Comparison of ENCODE assay signal across 26 mouse cellular contexts in the genomic region with DNA sequence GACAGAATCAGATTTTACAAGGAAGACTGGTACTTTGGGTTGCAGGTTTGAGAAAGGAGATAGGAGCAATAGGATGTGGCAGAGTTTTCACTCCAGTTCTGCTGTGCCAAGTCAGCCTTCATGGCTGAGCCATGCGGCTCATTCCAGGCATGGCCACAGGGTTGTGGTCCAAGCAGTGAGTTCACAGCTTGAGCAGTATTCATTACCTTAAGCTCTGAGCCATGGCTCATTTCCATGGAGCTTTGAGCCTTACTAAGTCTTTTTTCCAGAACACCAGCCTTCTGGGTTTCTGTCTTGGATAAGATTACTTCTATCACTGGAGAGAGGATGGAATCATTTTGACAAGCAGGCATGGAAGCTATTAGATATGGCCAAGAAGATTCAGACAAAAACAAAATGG.
"Had no signal": no experiment of that assay in that cellular context is flagged by ENCODE, and none has a peak within 500 bp of the region (broad histone marks: within the 10 kb centered on the region; RNA-seq: fewer than 3 reads in every experiment).

No protein-coding gene starts in this region.

- H3K4me1 ChIP-seq: heart, embryonic 13.5 days; heart, embryonic 15.5 days; hindbrain, embryonic 13.5 days; hindbrain, embryonic 15.5 days; limb, embryonic 12.5 days; limb, embryonic 15.5 days had no signal

- H3K9me3 ChIP-seq: heart, embryonic 13.5 days; heart, embryonic 15.5 days; hindbrain, embryonic 13.5 days; hindbrain, embryonic 15.5 days; kidney, embryonic 15.5 days; limb, embryonic 12.5 days; limb, embryonic 15.5 days; liver, embryonic 12.5 days had no signal

- DNase-seq: gastrocnemius, postnatal 14 days; gastrocnemius, postnatal 36 days; heart, adult 11 months; heart, adult 2 months; heart, postnatal 14 days; heart, postnatal 36 days; kidney, adult 11 months; kidney, adult 2 months; kidney, adult 9 months; kidney, postnatal 14 days; kidney, postnatal 36 days; layer of hippocampus, adult 9-11 months; layer of hippocampus, postnatal 36 days; left cerebral cortex, postnatal 4 days had no signal

- H3K27ac ChIP-seq: heart, adult 2 months; heart, embryonic 13.5 days; heart, embryonic 15.5 days; hindbrain, embryonic 13.5 days; hindbrain, embryonic 15.5 days; hindbrain, postnatal 0 days; kidney, embryonic 15.5 days; kidney, postnatal 0 days; limb, embryonic 12.5 days; limb, embryonic 15.5 days; liver, embryonic 12.5 days; liver, embryonic 14.5 days had no signal

- ATAC-seq: hindbrain, postnatal 0 days had no signal

- H3K4me2 ChIP-seq: heart, embryonic 11.5 days; heart, embryonic 13.5 days; heart, embryonic 15.5 days; hindbrain, embryonic 13.5 days; hindbrain, embryonic 15.5 days; kidney, embryonic 15.5 days; limb, embryonic 12.5 days; limb, embryonic 15.5 days had no signal

- H3K27me3 ChIP-seq: heart, embryonic 13.5 days; heart, embryonic 15.5 days; hindbrain, embryonic 13.5 days; hindbrain, embryonic 15.5 days; kidney, embryonic 15.5 days; limb, embryonic 12.5 days; limb, embryonic 15.5 days; liver, embryonic 12.5 days had no signal

- H3K9ac ChIP-seq: heart, embryonic 13.5 days; heart, embryonic 15.5 days; hindbrain, embryonic 13.5 days; hindbrain, embryonic 15.5 days; kidney, embryonic 15.5 days; limb, embryonic 12.5 days; limb, embryonic 15.5 days; liver, embryonic 12.5 days; liver, embryonic 14.5 days had no signal

- H3K4me3 ChIP-seq: heart, adult 2 months; heart, embryonic 13.5 days; heart, embryonic 15.5 days; hindbrain, embryonic 13.5 days; hindbrain, embryonic 15.5 days; kidney, embryonic 15.5 days; limb, embryonic 12.5 days; limb, embryonic 15.5 days; liver, embryonic 12.5 days had no signal

- H3K36me3 ChIP-seq: heart, embryonic 13.5 days; heart, embryonic 15.5 days; hindbrain, embryonic 13.5 days; hindbrain, embryonic 15.5 days; kidney, embryonic 15.5 days; limb, embryonic 12.5 days; limb, embryonic 15.5 days; liver, embryonic 12.5 days had no signal
